Mouse (Mus musculus) lung, embryonic 16.5 days (tissue): ENCODE data around the gene Prkg1. TPM values are rescaled to one million over a fixed set of nuclear protein-coding genes. Genes with fewer than 3 reads are reported as not detected.

Experiments
- ATAC-seq: fragments of 200-750 bp; cut with Nextera tagmentation; 2 replicates; pipeline ENCODE4 v1.8.0; 2017; ENCODE audit warnings: low read depth, mild to moderate bottlenecking, moderate library complexity
- H3K27ac ChIP-seq: fragments of 300-500 bp; sonication (generic); 2 replicates; pipeline ENCODE4 v1.5.1; 2014; ENCODE audit warnings: mild to moderate bottlenecking, control low read depth, low read length
- H3K27me3 ChIP-seq: fragments of 300-500 bp; sonication (generic); 2 replicates; pipeline ENCODE4 v1.6.1; 2014; ENCODE audit warnings: low read depth, low read length, mixed read lengths; ENCODE audit not compliant: control insufficient read depth, insufficient read depth
- H3K36me3 ChIP-seq: fragments of 300-500 bp; sonication (generic); 2 replicates; pipeline ENCODE4 v1.6.1; 2014; ENCODE audit warnings: low read length; ENCODE audit not compliant: control insufficient read depth, insufficient read depth
- H3K4me1 ChIP-seq: fragments of 300-500 bp; sonication (generic); replicated peaks from 2 replicates; pipeline ENCODE4 v1.6.1; 2014; ENCODE audit warnings: low read length, mixed read lengths; ENCODE audit not compliant: control insufficient read depth, insufficient read depth
- H3K4me2 ChIP-seq: fragments of 300-500 bp; sonication (generic); 2 replicates; pipeline ENCODE4 v1.6.1; 2014; ENCODE audit warnings: low read depth, low read length, control low read depth
- H3K4me3 ChIP-seq: fragments of 300-500 bp; sonication (generic); 2 replicates; pipeline ENCODE4 v1.5.1; 2014; ENCODE audit warnings: mild to moderate bottlenecking, low read length, control low read depth
- H3K9ac ChIP-seq: fragments of 300-500 bp; sonication (generic); 2 replicates; pipeline ENCODE4 v1.6.1; 2014; ENCODE audit warnings: low read length, control low read depth
- H3K9me3 ChIP-seq: fragments of 300-500 bp; sonication (generic); 2 replicates; pipeline ENCODE4 v1.6.1; 2016; ENCODE audit warnings: low read length; ENCODE audit not compliant: control insufficient read depth
- WGBS: fragments of 180-500 bp; shearing (Covaris S2); extraction: QIAGEN DNeasy Blood & Tissue Kit; methylation state at CpG from one replicate; pipeline ENCODE4 v1.1.7; 2014; 5-methylcytosine and 5-hydroxymethylcytosine counted together
- polyA plus RNA-seq: library from polyadenylated mRNA; unstranded; fragments of >200 nt; fragmentation: Nextera tagmentation; extraction: Ambion mirVana; gene quantifications from 2 replicates; pipeline ENCODE4 v1.2.1, GENCODE M21; 2015

Gene Prkg1
- polyA plus RNA-seq, 1 experiment from 2014 or later, result 6.9 TPM

DNA sequence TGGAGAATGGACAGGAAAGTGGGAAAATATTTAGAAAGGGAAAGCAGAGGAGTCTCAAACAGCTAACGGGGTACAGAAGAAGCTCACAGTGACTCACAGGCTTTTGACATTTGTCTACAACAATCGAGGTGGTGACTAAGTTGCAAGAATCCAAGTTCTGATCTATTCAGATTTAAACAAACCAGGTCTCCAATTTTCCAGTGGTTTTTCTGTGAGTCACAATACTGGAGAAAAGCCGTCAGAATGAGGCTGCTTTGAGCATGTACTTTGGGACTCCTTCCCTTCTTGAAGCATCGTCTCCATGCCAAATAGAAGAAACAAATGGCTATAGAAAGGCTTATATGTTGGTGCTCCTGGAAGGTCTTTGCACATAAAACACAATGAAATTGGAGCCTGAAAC, 151.7 kb downstream of the Prkg1 start:
- Histone ChIP-seq H3K4me2 (no peak overlapping the region), H3K9ac (no peak overlapping the region), H3K9me3 (no peaks in the 10 kb centered on the region), H3K36me3 (no peaks in the 10 kb centered on the region), H3K27me3 (no peaks in the 10 kb centered on the region), H3K27ac (no peak overlapping the region), H3K4me1 (peaks cover 3% of the 10 kb centered on the region; the same call in 1 of the 2 replicates), H3K4me3 (no peak overlapping the region)
- 77% methylated on average over 4 of the region's 4 CpGs for WGBS
- ATAC-seq, result no peak

DNA sequence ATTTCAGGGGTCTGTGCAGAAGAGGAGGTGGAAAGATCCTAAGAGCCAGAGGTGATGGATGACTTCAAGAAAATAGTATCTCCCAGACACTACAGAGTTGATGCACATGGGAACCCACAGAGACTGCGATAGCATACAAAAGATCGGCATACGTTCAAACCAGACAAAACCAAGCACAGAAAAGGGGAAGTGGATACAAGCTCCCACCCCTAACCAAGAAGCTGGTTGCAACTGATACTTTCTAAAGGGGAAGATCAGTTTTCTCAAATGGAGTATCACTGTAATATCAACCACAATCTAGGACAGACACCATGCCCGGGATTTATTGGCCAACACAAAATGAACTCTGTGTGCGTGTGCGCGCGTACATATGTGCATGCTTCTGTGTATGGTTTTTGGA, 162.3 kb downstream of the Prkg1 start:
- Histone ChIP-seq H3K27me3 (no peaks in the 10 kb centered on the region), H3K9ac (no peak overlapping the region), H3K27ac (no peak overlapping the region), H3K4me3 (no peak overlapping the region), H3K4me2 (no peak overlapping the region), H3K9me3 (no peaks in the 10 kb centered on the region), H3K36me3 (no peaks in the 10 kb centered on the region), H3K4me1 (no peaks in the 10 kb centered on the region)
- ATAC-seq, result no peak
- 95% methylated on average over 8 of the region's 8 CpGs for WGBS

DNA sequence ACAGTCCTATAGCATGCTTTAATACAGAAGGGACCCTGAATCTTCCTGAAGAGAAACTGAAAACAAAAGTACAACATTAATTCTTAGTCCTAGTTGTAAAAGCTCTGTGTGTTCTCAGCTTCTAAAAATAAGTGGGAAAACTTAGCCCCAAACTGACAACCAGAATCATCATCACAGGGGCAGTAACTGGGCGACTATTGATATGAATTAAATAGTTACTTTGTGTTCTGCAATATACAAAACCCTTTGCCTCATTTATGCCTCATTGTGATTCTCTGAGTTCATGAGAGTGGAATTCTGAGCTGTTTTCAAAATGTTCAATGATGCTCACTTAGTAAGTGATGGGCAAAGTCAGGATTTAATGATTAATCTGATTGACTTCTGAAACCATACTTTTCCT, 170.8 kb downstream of the Prkg1 start:
- Histone ChIP-seq H3K27ac (no peak overlapping the region), H3K4me2 (no peak overlapping the region), H3K9ac (no peak overlapping the region), H3K4me1 (no peaks in the 10 kb centered on the region), H3K4me3 (no peak overlapping the region), H3K9me3 (no peaks in the 10 kb centered on the region), H3K27me3 (no peaks in the 10 kb centered on the region), H3K36me3 (no peaks in the 10 kb centered on the region)
- no peak for ATAC-seq
- WGBS, result 49% methylated on average over 1 of the region's 1 CpGs

DNA sequence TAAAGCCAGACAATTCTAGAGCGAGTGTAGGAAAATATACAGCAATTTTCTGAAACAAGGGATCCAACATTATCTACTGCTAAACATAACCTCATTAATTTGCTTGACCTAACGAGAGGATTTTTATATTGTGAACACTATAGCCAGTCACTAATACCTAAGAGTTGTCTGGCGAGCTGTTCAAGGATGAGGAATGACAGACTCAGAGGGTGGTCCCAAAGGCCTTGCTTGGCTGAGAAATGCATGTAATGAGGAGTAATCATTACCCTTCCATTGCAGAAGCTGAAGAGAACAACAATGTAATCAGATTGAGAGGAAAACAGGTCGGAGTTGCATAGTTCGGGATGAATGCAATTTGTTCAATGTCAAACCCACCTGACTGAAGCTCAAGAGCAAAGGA, 174.1 kb downstream of the Prkg1 start:
- no peaks in the 10 kb centered on the region for H3K4me1 ChIP-seq
- no peaks in the 10 kb centered on the region for H3K9me3 ChIP-seq
- H3K4me2 ChIP-seq, result no peak overlapping the region
- H3K36me3 ChIP-seq, result no peaks in the 10 kb centered on the region
- H3K27ac ChIP-seq, result no peak overlapping the region
- no peak for ATAC-seq
- H3K27me3 ChIP-seq, result no peaks in the 10 kb centered on the region
- H3K9ac ChIP-seq, result no peak overlapping the region
- 79% methylated on average over 5 of the region's 5 CpGs for WGBS
- H3K4me3 ChIP-seq, result no peak overlapping the region

DNA sequence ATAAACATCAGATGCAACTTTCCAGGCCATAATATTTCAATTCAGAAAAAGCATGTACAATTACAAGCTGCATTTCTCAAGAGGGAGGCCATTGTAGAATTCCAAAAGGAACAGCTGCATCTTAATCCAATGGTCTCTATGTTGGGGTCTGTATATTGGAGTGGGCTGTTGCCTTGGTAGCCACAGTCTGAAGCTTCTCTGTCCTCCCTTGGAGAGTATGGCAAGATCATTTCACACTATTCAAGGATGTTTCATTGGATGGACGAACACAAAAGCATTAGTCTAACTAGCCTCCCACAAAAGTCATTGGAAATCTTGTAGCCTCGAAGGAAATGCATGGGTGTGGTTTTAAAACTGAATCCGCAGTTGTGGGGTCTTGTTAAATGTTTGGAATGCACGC, 187.7 kb downstream of the Prkg1 start:
- Histone ChIP-seq H3K4me3 (no peak overlapping the region), H3K36me3 (no peaks in the 10 kb centered on the region), H3K9ac (no peak overlapping the region), H3K4me1 (no peaks in the 10 kb centered on the region), H3K9me3 (no peaks in the 10 kb centered on the region), H3K4me2 (no peak overlapping the region), H3K27ac (no peak overlapping the region), H3K27me3 (no peaks in the 10 kb centered on the region)
- WGBS, result 76% methylated on average over 4 of the region's 4 CpGs
- no peak for ATAC-seq

DNA sequence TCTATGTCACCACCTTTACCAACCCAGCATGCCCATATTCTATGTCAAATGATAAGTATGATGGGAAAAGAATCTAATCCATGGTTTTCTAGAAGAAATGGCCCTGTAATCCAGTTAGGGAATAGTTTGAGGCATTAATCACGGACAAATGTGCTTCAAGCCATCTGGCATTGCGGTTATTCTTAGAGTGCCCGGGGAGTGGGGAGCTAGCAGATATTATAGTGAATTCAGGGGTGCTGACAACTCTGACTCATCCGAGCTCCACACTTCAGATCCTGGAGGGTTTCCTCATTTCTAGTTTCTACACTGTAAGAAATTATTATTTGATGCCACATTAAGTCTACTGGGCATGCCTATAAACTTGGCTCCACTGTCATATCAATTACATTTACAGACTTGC, 200.5 kb downstream of the Prkg1 start:
- no peaks in the 10 kb centered on the region for H3K4me1 ChIP-seq
- H3K36me3 ChIP-seq, result no peaks in the 10 kb centered on the region
- 89% methylated on average over 4 of the region's 4 CpGs for WGBS
- no peak overlapping the region for H3K27ac ChIP-seq
- no peak overlapping the region for H3K4me3 ChIP-seq
- ATAC-seq, result no peak
- H3K9ac ChIP-seq, result no peak overlapping the region
- no peaks in the 10 kb centered on the region for H3K9me3 ChIP-seq
- H3K4me2 ChIP-seq, result no peak overlapping the region
- no peaks in the 10 kb centered on the region for H3K27me3 ChIP-seq

DNA sequence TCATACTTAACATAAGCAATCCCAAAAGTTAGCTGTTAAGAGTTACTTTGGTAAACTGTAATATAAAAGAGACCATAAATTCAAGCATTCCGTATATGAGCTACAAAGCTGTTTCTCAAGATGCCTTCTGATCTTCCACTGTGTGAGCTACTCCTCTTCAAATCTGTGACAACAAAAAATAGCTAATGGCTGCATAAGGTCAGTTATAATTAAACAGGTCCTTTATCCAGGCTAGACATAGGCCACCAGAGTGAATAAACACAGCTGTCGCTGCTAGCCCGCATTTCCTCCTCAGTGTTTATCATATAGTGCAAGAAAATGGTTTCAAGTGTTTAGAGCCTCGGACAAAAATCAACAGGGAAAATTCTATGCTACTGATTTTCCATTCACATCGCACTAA, 218.8 kb downstream of the Prkg1 start:
- no peak overlapping the region for H3K4me3 ChIP-seq
- H3K4me2 ChIP-seq, result no peak overlapping the region
- H3K27me3 ChIP-seq, result no peaks in the 10 kb centered on the region
- ATAC-seq, result peak; percentile 76; the same call in 1 of the 2 replicates
- no peaks in the 10 kb centered on the region for H3K9me3 ChIP-seq
- no peaks in the 10 kb centered on the region for H3K4me1 ChIP-seq
- 37% methylated on average over 5 of the region's 5 CpGs for WGBS
- H3K36me3 ChIP-seq, result no peaks in the 10 kb centered on the region
- H3K27ac ChIP-seq, result no peak overlapping the region
- no peak overlapping the region for H3K9ac ChIP-seq

DNA sequence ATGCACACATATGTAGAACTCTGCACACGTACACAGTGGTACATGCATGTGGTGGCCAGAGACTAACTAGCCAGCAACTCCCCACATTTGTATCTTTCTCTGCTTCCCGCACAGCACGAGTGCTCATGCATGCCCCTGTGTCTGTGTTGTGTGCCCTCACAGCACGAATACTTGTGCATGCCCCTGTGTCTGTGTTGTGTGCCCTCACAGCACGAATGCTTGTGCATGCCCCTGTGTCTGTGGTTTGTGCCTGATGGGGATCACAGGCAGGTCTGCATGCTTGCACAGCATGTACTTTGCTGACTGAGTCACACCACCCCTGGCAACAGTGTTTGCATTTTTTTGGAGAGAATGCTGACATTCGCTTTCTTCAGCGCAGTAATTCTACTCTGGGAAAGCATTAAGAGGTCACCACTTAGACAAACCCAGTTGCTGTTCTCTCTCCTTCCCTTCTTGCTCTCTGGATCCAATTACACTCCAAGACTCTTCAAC, 233.5 kb downstream of the Prkg1 start:
- Histone ChIP-seq H3K4me1 (peaks cover 13% of the 10 kb centered on the region), H3K9ac (no peak overlapping the region), H3K9me3 (no peaks in the 10 kb centered on the region), H3K4me3 (no peak overlapping the region), H3K36me3 (no peaks in the 10 kb centered on the region), H3K27me3 (no peaks in the 10 kb centered on the region), H3K4me2 (no peak overlapping the region), H3K27ac (peak overlapping the region; percentile 56)
- peak; percentile 88 for ATAC-seq
- whole genome bisulfite sequencing, result 22% methylated on average over 7 of the region's 7 CpGs

DNA sequence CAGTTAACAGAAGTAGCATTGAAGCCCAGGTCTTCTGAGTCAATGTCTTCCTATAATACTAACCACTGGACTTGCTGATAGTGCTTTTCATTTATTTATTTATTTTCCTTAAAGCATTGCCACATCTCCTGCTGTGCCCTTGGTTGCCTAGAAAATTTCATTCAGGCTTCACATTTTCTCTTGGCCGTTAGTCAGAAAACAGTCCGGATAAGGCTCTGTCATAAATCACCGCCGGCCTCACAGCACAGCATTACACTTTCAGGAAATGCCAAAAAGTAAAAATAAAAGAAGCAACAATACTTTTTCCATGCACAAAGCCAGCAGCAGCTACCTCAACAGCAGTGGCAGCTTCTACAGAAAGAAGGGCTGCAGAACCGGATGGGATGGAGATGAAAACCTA, 234.2 kb downstream of the Prkg1 start:
- WGBS, result 21% methylated on average over 5 of the region's 5 CpGs
- Histone ChIP-seq H3K9me3 (no peaks in the 10 kb centered on the region), H3K27me3 (no peaks in the 10 kb centered on the region), H3K4me1 (peaks cover 13% of the 10 kb centered on the region), H3K27ac (peak overlapping the region; percentile 56), H3K4me3 (no peak overlapping the region), H3K36me3 (no peaks in the 10 kb centered on the region), H3K4me2 (no peak overlapping the region), H3K9ac (no peak overlapping the region)
- ATAC-seq, result peak; percentile 79

DNA sequence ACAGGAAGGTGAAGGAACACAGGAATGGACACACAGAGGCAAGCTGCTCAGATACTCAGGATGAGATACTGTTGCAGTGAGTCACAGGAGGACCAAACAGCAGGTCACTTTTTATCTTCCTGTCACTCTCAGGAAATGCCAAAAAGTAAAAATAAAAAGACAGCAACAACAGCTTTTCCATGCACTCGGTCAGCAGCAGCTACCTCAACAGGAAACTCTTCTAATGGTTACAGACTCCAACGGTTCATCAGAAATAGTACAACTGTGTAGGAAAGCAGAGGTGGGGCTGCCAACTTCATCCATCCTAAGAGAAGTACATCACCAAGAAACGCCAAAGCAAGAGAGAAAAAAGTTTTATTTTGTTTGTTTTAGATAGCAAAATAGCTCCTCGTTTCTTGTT, 234.9 kb downstream of the Prkg1 start:
- H3K27ac ChIP-seq, result no peak overlapping the region

More for the DNA sequence above, 234.9 kb downstream of the Prkg1 start:
- Histone ChIP-seq H3K4me1 (peaks cover 13% of the 10 kb centered on the region), H3K9me3 (no peaks in the 10 kb centered on the region), H3K4me2 (no peak overlapping the region), H3K9ac (no peak overlapping the region), H3K27me3 (no peaks in the 10 kb centered on the region), H3K4me3 (no peak overlapping the region), H3K36me3 (no peaks in the 10 kb centered on the region)
- WGBS, result 29% methylated on average over 4 of the region's 4 CpGs
- ATAC-seq, result no peak
